Mouse (Mus musculus) mesoderm, embryonic 11.5 days (tissue): ENCODE measurements around the gene Sebox.
A peak's percentile ranks its signal among the peaks of the same experiment; 100 is the strongest.
"Not testable (repeated sequence)": the region's sequence is repeated elsewhere in the genome, so short reads cannot be mapped to it uniquely, and the experiment has no call there.

ENCODE experiments used
- DNase-seq: peaks from one replicate; pipeline ENCODE4 v3.0.0-alpha.2; 2012; ENCODE audit warnings: low read depth, low spot score

The Sebox gene

GRCm38 (mm10) chr11:78497544-78498522 is 5.4 kb upstream of the Sebox start, which contains the start of gene Sarm1:
Sarm1 (minus strand) TSS chr11:78497754.
- DNase-seq, result peak; percentile 96

DNA sequence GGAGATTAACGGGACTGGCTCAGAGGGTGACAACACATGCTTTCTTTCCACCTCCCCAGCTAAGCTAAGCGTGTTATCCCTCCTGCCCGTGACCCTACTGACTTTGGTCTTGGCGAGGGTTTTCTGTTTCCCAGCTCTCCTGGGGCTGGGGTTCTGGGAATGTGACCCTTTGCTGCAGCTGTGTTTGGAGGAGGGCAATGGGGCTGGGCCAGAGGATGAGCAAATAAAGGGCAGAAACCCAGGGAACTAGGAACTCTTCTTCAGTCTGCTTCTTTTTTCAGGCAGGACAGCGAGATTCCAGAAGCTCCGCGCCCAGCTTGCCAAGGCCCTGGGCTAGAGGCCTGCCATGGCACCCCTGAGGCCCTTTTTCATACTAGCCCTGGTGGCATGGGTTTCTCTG is 4.2 kb upstream of the Sebox start, which contains the start of gene Vtn:
Vtn (plus strand) TSS at position 88 of the 400 bp plus-strand sequence.
- no peak for DNase-seq

- no peak for DNase-seq
Measured at GRCm38 (mm10) chr11:78499543-78499942, 3.7 kb upstream of the Sebox start.

DNA sequence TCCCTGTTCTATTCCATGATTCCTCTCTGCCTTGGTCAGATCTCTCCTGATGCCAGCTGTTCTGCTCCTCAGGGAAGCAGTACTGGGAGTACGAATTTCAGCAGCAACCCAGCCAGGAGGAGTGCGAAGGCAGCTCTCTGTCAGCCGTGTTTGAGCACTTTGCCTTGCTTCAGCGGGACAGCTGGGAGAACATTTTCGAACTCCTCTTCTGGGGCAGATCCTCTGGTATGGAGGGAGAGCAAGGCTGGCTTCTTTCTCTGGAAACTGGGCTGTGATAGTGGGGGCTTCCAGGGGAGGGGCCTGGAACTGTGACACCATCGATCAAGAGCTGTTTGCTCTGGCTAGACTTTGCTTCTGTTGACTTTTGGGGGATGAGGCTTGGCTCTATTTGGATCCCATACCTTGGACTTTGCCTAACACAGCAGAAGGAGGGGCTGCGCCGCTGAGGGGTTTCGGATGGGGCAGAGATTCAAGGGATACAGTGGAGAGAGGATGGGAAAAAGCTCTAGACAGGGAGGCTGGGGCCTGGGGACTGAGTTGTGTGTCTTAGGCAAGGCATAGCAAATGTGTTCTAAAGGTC is 2.5 kb upstream of the Sebox start:
- no peak for DNase-seq

DNA sequence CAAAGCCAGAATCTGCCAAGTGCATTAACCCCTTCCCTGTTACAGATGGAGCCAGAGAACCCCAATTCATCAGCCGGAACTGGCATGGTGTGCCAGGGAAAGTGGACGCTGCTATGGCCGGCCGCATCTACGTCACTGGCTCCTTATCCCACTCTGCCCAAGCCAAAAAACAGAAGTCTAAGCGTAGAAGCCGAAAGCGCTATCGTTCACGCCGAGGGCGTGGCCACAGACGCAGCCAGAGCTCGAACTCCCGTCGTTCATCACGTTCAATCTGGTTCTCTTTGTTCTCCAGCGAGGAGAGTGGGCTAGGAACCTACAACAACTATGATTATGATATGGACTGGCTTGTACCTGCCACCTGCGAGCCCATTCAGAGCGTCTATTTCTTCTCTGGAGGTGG is 1.7 kb upstream of the Sebox start:
- DNase-seq, result no peak

GRCm38 (mm10) chr11:78505430-78505829 is 2.2 kb downstream of the Sebox start:
- DNase-seq, result no peak

GRCm38 (mm10) chr11:78509148-78509547 is 5.9 kb downstream of the Sebox start:
- no peak for DNase-seq

DNA sequence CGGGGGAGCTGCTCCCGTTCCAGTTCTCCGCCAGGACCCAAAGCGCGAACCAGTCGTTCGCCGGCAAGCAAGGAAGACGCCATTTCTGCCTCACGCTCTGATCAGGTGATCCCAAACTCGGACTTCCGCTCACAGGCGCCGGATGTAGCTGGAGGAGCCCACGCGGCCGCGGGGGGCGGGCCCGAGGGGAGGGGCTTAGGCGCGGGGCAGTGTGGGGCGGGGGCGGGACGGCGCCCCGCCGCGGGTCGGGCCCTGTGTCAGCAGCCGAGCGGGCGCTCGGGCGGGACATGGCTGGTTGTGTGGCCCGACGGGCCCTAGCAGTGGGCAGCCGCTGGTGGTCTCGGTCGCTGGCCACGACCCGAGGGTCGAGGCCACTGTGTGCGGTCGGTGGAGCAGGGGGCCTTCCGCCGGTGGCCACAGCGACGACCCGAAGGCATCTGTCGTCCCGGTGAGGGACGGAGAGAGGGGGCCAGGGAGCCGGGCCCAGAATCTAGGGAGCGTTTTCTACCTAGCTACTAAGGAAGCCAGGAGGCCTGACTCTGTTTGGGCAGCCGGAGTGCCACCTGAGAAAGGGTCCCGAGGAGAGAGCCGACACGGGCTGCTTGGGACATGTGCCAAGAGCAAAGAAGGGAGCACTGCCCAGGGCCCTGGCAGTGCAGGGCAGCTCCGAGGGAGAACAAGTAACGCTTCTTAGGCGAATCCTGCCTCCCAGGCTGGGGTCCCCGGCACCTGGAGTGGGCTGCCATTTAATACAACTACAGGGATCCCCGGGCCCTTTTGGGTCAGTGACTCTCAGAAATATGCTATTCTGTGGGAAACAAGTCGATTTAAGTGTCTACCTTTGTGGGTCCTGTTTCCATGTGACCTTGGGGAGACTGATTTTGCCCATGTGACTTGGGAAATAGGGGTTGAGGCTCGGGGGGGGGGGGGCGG is 9.0 kb downstream of the Sebox start, which contains the start of the genes Tmem199 and Poldip2:
Tmem199 (minus strand) TSS at position 148 of the 933 bp plus-strand sequence.
Poldip2 (plus strand) TSS at position 169 of the 933 bp plus-strand sequence.
- peak; percentile 94 for DNase-seq

DNA sequence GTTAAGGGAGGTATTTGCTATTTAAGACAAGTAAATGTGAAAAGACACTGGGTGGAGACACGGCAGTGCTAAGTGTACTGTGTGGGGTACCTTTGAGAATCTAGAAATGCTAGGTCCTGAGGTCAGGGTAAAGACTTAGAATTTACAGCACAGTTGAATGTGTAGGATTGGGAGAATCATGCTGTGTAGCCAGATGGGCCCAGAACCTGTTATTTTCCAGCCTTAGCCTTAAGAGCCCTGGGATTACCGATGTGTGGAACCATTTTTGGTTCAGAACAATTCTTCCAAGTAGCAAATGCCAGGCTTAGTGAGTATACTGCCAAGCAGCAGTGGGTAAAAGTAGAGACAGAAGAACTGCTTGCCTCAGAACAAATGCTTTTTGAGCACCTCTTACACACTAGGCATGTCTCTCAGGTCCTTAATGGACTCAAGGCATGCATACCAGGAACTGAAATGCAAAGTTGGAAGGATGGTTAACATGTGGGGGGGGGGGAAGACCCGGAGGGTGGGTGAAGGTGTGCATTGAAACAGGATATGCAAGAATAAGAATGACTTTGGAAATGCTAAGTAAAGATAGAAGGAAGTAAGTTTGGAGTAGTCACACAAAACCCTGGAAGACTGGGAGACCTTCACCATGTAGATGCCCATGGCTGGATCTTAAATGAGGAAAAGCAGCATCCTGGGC is 10.0 kb downstream of the Sebox start:
- DNase-seq, result no peak

- DNase-seq, result no peak
Measured at GRCm38 (mm10) chr11:78515549-78516325, 12.5 kb downstream of the Sebox start.

DNA sequence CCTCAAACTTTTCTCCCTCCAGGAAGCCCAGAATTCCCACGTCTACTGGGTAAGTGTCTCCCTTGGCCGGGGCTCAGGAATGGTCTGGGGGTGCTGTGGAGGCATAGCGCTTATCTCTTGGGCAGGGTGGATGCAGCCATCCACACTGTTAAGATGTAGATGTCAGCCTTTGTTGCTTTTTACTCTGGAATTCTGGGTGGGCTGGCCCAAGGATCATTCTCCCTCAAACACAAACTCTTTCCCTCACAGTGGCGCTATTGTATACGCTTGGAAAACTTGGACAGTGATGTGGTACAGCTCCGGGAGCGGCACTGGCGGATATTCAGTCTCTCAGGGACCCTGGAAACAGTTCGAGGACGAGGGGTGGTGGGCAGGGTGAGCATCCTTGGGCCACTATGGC is 15.7 kb downstream of the Sebox start:
- DNase-seq, result no peak

GRCm38 (mm10) chr11:78521880-78522279 is 18.6 kb downstream of the Sebox start:
- no peak for DNase-seq

DNA sequence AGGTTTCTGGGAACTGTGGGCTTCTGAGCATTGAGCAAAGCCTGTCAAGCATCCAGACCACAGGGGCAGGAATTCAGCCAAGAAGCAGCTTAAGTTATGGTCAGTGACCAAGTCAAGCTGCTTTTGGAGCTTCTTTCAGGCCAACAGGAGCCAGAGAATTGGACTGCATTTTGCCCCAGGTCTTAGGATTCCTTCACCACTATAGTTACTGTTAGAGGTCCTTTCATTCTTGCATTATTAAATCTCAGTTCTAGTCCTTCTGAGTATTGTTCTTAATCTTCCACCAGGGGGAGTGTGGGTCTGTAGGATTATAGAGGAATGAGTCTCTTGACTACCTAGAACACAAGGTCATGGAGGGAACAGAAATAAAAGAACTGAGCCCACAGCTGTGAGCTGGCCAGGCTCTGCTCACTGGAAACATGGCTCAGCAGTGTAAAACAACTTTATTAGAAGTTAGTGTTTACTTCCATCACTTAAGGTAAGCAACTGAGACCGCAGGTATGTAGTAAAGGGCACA is 19.3 kb downstream of the Sebox start:
- no peak for DNase-seq

GRCm38 (mm10) chr11:78523241-78523955 is 20.2 kb downstream of the Sebox start:
- DNase-seq, result peak; percentile 66

DNA sequence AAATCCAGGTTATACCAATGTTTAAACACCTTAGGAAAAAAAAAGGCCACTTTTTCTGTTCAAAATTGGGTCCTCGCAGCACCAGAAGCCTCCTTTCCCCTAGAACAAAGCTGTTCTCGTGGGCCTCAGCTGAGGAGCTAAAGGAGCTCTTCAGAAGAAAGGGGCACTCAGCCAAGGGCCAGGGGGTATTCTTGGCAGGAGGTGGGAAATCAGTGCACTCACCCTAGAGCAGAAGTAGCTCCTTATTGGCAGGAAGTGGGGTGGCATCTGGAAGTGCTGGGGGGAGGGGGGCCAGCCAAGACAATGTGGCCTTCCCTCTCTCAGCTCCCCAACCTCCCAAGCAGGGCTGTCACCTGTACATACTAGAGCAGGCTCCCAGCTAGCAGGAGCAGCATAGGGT is 21.6 kb downstream of the Sebox start:
- no peak for DNase-seq

DNA sequence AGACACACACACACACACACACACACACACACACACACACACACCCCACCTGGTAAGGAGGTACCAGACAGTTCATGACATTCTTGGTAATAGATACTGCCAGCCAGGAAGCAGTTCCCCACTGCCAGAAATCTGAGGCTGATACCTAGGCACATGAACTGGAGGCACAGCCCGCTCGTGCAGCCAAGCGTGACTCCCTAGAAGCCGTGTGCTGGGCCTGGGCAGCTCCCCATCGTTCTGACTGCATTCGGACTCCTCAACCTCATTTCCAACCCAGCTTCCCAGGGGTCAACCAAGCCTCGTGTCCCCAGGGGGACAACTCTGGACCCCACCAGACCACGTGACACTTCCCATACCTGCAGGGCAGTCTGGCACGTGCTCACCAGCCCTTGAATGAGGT is 25.5 kb downstream of the Sebox start:
- no peak for DNase-seq

- DNase-seq, result no peak
Measured at GRCm38 (mm10) chr11:78530001-78530400, 26.8 kb downstream of the Sebox start.

- DNase-seq, result no peak
Measured at GRCm38 (mm10) chr11:78531046-78531445, 27.8 kb downstream of the Sebox start.

DNA sequence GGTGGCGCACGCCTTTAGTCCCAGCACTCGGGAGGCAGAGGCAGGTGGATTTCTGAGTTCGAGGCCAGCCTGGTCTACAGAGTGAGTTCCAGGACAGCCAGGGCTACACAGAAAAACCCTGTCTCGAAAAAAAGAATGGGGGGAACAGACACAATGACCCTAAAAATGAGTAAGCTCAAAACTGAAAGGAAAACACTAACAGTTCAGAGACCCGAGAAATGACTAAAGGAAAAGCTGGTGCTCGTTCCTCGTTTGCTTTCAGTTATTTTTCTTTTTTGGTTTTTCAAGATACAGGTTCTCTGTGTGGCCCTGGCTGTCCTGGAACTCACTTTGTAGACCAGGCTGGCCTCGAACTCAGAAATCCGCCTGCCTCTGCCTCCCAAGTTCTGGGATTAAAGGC is 28.3 kb downstream of the Sebox start:
- not testable (repeated sequence) for DNase-seq
